Mouse (Mus musculus) neural tube, embryonic 15.5 days (tissue): ENCODE results near the gene Zfp648. TPM values are rescaled to one million over a fixed set of nuclear protein-coding genes. Genes with fewer than 3 reads are reported as not detected.

ENCODE experiments used
- ATAC-seq: fragments of 200-750 bp; cut with Nextera tagmentation; 2 replicates; pipeline ENCODE4 v1.8.0; 2017; ENCODE audit warnings: mild to moderate bottlenecking, moderate TSS enrichment, moderate library complexity; ENCODE audit not compliant: low FRiP score
- H3K27ac ChIP-seq: fragments of 300-500 bp; sonication (generic); replicated peaks from 2 replicates; pipeline ENCODE4 v1.5.1; 2015; ENCODE audit warnings: mild to moderate bottlenecking, inconsistent platforms
- H3K27me3 ChIP-seq: fragments of 300-500 bp; sonication (generic); replicated peaks from 2 replicates; pipeline ENCODE4 v1.6.1; 2015; ENCODE audit warnings: inconsistent platforms
- H3K36me3 ChIP-seq: fragments of 300-500 bp; sonication (generic); 2 replicates; pipeline ENCODE4 v1.6.1; 2015; ENCODE audit warnings: inconsistent platforms
- H3K4me1 ChIP-seq: fragments of 300-500 bp; sonication (generic); 2 replicates; pipeline ENCODE4 v1.6.1; 2015; ENCODE audit warnings: inconsistent platforms
- H3K4me2 ChIP-seq: fragments of 300-500 bp; sonication (generic); 2 replicates; pipeline ENCODE4 v1.6.1; 2015; ENCODE audit warnings: inconsistent platforms, mild to moderate bottlenecking, moderate library complexity
- H3K4me3 ChIP-seq: fragments of 300-500 bp; sonication (generic); replicated peaks from 2 replicates; pipeline ENCODE4 v1.5.1; 2015; ENCODE audit warnings: mild to moderate bottlenecking, inconsistent platforms
- H3K9ac ChIP-seq: fragments of 300-500 bp; sonication (generic); replicated peaks from 2 replicates; pipeline ENCODE4 v1.6.1; 2015; ENCODE audit warnings: mild to moderate bottlenecking, inconsistent platforms
- H3K9me3 ChIP-seq: fragments of 300-500 bp; sonication (generic); replicated peaks from 2 replicates; pipeline ENCODE4 v1.6.1; 2016; ENCODE audit warnings: inconsistent platforms
- WGBS: fragments of 180-500 bp; shearing (Covaris S2); methylation state at CpG from one replicate; pipeline ENCODE4 v1.1.7; 2015; ENCODE audit warnings: mixed read lengths; 5-methylcytosine and 5-hydroxymethylcytosine counted together
- polyA plus RNA-seq: library from polyadenylated mRNA; unstranded; fragments of >200 nt; fragmentation: Nextera tagmentation; extraction: Ambion mirVana; gene quantifications from 2 replicates; pipeline ENCODE4 v1.2.1, GENCODE M21; 2015

Zfp648 gene
- polyA plus RNA-seq, 1 experiment from 2014 or later: 1.7 TPM

- no peak overlapping the region for H3K9ac ChIP-seq
- no peaks in the 10 kb centered on the region for H3K9me3 ChIP-seq
- 80% methylated on average over 4 of the region's 4 CpGs for WGBS
- no peaks in the 10 kb centered on the region for H3K36me3 ChIP-seq
- no peak overlapping the region for H3K4me3 ChIP-seq
- no peak overlapping the region for H3K27ac ChIP-seq
- H3K27me3 ChIP-seq: no peaks in the 10 kb centered on the region
- H3K4me1 ChIP-seq: no peaks in the 10 kb centered on the region
- ATAC-seq: no peak
- H3K4me2 ChIP-seq: no peak overlapping the region
These were observed 31.6 kb downstream of the Zfp648 start for GRCm38 (mm10) chr1:154232594-154232993.

GRCm38 (mm10) chr1:154233033-154233432 is 32.0 kb downstream of the Zfp648 start:
- WGBS: 72% methylated on average over 6 of the region's 6 CpGs
- H3K9me3 ChIP-seq: no peaks in the 10 kb centered on the region
- no peaks in the 10 kb centered on the region for H3K27me3 ChIP-seq
- H3K27ac ChIP-seq: no peak overlapping the region
- H3K36me3 ChIP-seq: no peaks in the 10 kb centered on the region
- H3K4me3 ChIP-seq: no peak overlapping the region
- ATAC-seq: no peak
- no peak overlapping the region for H3K9ac ChIP-seq
- H3K4me1 ChIP-seq: no peaks in the 10 kb centered on the region
- H3K4me2 ChIP-seq: no peak overlapping the region

- Histone ChIP-seq H3K27ac (no peak overlapping the region), H3K27me3 (no peaks in the 10 kb centered on the region), H3K4me2 (no peak overlapping the region), H3K36me3 (no peaks in the 10 kb centered on the region), H3K9ac (no peak overlapping the region), H3K4me1 (no peaks in the 10 kb centered on the region), H3K9me3 (no peaks in the 10 kb centered on the region), H3K4me3 (no peak overlapping the region)
- WGBS: 89% methylated on average over 9 of the region's 9 CpGs
- ATAC-seq: no peak
These were observed 33.8 kb downstream of the Zfp648 start for GRCm38 (mm10) chr1:154234814-154235213.

GRCm38 (mm10) chr1:154238876-154239275 is 37.9 kb downstream of the Zfp648 start:
- Histone ChIP-seq H3K4me1 (no peaks in the 10 kb centered on the region), H3K4me2 (no peak overlapping the region), H3K27ac (no peak overlapping the region), H3K4me3 (no peak overlapping the region), H3K9ac (no peak overlapping the region), H3K36me3 (no peaks in the 10 kb centered on the region), H3K9me3 (no peaks in the 10 kb centered on the region), H3K27me3 (no peaks in the 10 kb centered on the region)
- ATAC-seq: no peak

GRCm38 (mm10) chr1:154251186-154251585 is 50.2 kb downstream of the Zfp648 start:
- Histone ChIP-seq H3K4me2 (no peak overlapping the region), H3K27ac (no peak overlapping the region), H3K9ac (no peak overlapping the region), H3K36me3 (no peaks in the 10 kb centered on the region), H3K27me3 (no peaks in the 10 kb centered on the region), H3K9me3 (no peaks in the 10 kb centered on the region), H3K4me1 (no peaks in the 10 kb centered on the region), H3K4me3 (no peak overlapping the region)
- WGBS: 80% methylated on average over 2 of the region's 2 CpGs
- no peak for ATAC-seq

GRCm38 (mm10) chr1:154252739-154253138 is 51.8 kb downstream of the Zfp648 start:
- Histone ChIP-seq H3K4me1 (no peaks in the 10 kb centered on the region), H3K36me3 (no peaks in the 10 kb centered on the region), H3K4me3 (no peak overlapping the region), H3K4me2 (no peak overlapping the region), H3K9me3 (no peaks in the 10 kb centered on the region), H3K27ac (no peak overlapping the region), H3K27me3 (no peaks in the 10 kb centered on the region), H3K9ac (no peak overlapping the region)
- no peak for ATAC-seq
- WGBS: 72% methylated on average over 5 of the region's 5 CpGs
